Mouse (Mus musculus) intestine, embryonic 16.5 days (tissue): ENCODE data around the gene Hist1h2ai. TPM values are rescaled to one million over a fixed set of nuclear protein-coding genes. Genes with fewer than 3 reads are reported as not detected.

Experiments used
- microRNA-seq: library from miRNA; unstranded; fragments of <30 nt; microRNA quantifications from one replicate; pipeline ENCODE4, GENCODE M21; 2016
- polyA plus RNA-seq: library from polyadenylated mRNA; unstranded; fragments of >200 nt; fragmentation: Nextera tagmentation; extraction: Ambion mirVana; gene quantifications from 2 replicates; pipeline ENCODE4 v1.2.1, GENCODE M21; 2015

The Hist1h2ai gene
- polyA plus RNA-seq, 1 experiment from 2014 or later = 10.9 TPM

Small RNA genes lying within 50 kb of the gene (microRNA-seq; reads per million reads assigned to microRNA genes)
- gene Gm44357 = not detected
- not detected for gene Gm44367
- gene Gm44454 = not detected

Other genes with a start within 250 kb of the Hist1h2ai start
- 1.8 and 2.0 TPM in 2 replicates for gene Nkapl, start 247.9 kb upstream of the Hist1h2ai start, polyA plus RNA-seq
- gene Zkscan4, start 237.5 kb upstream of the Hist1h2ai start, polyA plus RNA-seq = 2.4 and 2.5 TPM in 2 replicates
- not detected in 2 replicates for gene Gm10065, start 237.0 kb upstream of the Hist1h2ai start, polyA plus RNA-seq
- gene AK157302, start 221.2 kb upstream of the Hist1h2ai start, polyA plus RNA-seq = 0.22 and 0.39 TPM in 2 replicates
- gene Gm11273, start 215.0 kb upstream of the Hist1h2ai start, polyA plus RNA-seq = 10.9 and 12.1 TPM in 2 replicates
- 3.0 and 3.4 TPM in 2 replicates for gene Zkscan8, start 185.3 kb upstream of the Hist1h2ai start, polyA plus RNA-seq
- 0.11 and 0.17 TPM in 2 replicates for gene Olfr1366, start 173.6 kb upstream of the Hist1h2ai start, polyA plus RNA-seq
- gene Olfr1535, start 156.5 kb upstream of the Hist1h2ai start, polyA plus RNA-seq = not detected in 2 replicates
- gene Olfr1364, start 134.7 kb upstream of the Hist1h2ai start, polyA plus RNA-seq = not detected in 2 replicates
- not detected in 2 replicates for gene Olfr1362, start 102.4 kb upstream of the Hist1h2ai start, polyA plus RNA-seq
- not detected in 2 replicates for gene Olfr11, start 73.9 kb upstream of the Hist1h2ai start, polyA plus RNA-seq
- gene Olfr1361, start 53.0 kb upstream of the Hist1h2ai start, polyA plus RNA-seq = not detected in 2 replicates
- gene Olfr1360, start 39.0 kb upstream of the Hist1h2ai start, polyA plus RNA-seq = not detected in 2 replicates
- not detected in 2 replicates for gene Olfr1359, start 18.3 kb upstream of the Hist1h2ai start, polyA plus RNA-seq
- gene Hist1h2bl, start 279 bp upstream of the Hist1h2ai start, polyA plus RNA-seq = 2.3 and 2.5 TPM in 2 replicates
- 4.8 and 9.5 TPM in 2 replicates for gene Hist1h3h, start 1.2 kb downstream of the Hist1h2ai start, polyA plus RNA-seq
- gene Hist1h2bm, start 5.6 kb downstream of the Hist1h2ai start, polyA plus RNA-seq = 1.7 and 3.5 TPM in 2 replicates
- 0.66 and 2.1 TPM in 2 replicates for gene Hist1h4j, start 18.6 kb downstream of the Hist1h2ai start, polyA plus RNA-seq
- gene Hist1h4k, start 34.1 kb downstream of the Hist1h2ai start, polyA plus RNA-seq = 4.0 and 4.7 TPM in 2 replicates
- 13.0 and 13.5 TPM in 2 replicates for gene Hist1h2ak, start 37.4 kb downstream of the Hist1h2ai start, polyA plus RNA-seq
- 1.9 and 2.5 TPM in 2 replicates for gene Hist1h2bn, start 37.7 kb downstream of the Hist1h2ai start, polyA plus RNA-seq
- gene Hist1h1b, start 64.2 kb downstream of the Hist1h2ai start, polyA plus RNA-seq = 10.0 and 14.9 TPM in 2 replicates
- gene Hist1h3i, start 66.9 kb downstream of the Hist1h2ai start, polyA plus RNA-seq = 53.6 and 66.8 TPM in 2 replicates
- gene Hist1h2an, start 70.8 kb downstream of the Hist1h2ai start, polyA plus RNA-seq = 3.8 and 4.1 TPM in 2 replicates
- 1.5 and 1.7 TPM in 2 replicates for gene Hist1h2bp, start 71.0 kb downstream of the Hist1h2ai start, polyA plus RNA-seq
- gene Hist1h2bq, start 93.8 kb downstream of the Hist1h2ai start, polyA plus RNA-seq = 13.4 and 17.9 TPM in 2 replicates
- not detected in 2 replicates for gene Hist1h2ao, start 94.0 kb downstream of the Hist1h2ai start, polyA plus RNA-seq
- 1.0 TPM in 1 of 2 replicates, not detected in the other for gene Hist1h4m, start 95.3 kb downstream of the Hist1h2ai start, polyA plus RNA-seq
- 5.7 and 9.6 TPM in 2 replicates for gene Hist1h4n, start 115.8 kb downstream of the Hist1h2ai start, polyA plus RNA-seq
- gene Hist1h2ap, start 117.1 kb downstream of the Hist1h2ai start, polyA plus RNA-seq = 2,307 and 2,693 TPM in 2 replicates
- gene Hist1h2br, start 117.3 kb downstream of the Hist1h2ai start, polyA plus RNA-seq = 15.5 and 19.5 TPM in 2 replicates
- 4.4 and 4.7 TPM in 2 replicates for gene Zfp184, start 228.7 kb downstream of the Hist1h2ai start, polyA plus RNA-seq